Mouse (Mus musculus) heart, adult 8-10 months (tissue): ENCODE measurements around the gene Tgfbr3l. TPM values are rescaled to one million over a fixed set of nuclear protein-coding genes. Genes with fewer than 3 reads are reported as not detected.

Experiments used
- DNase-seq: peaks from one replicate; pipeline ENCODE4 v3.0.0; 2022; ENCODE audit warnings: low spot score
- total RNA-seq, 4 experiments: library from RNA; stranded (reverse); gene quantifications; 2 replicates each; pipeline ENCODE4 v1.2.4; 2022

Tgfbr3l gene
- total RNA-seq, 4 experiments from 2014 or later, result 1.7 to 5.0 (median 2.6) TPM

DNA sequence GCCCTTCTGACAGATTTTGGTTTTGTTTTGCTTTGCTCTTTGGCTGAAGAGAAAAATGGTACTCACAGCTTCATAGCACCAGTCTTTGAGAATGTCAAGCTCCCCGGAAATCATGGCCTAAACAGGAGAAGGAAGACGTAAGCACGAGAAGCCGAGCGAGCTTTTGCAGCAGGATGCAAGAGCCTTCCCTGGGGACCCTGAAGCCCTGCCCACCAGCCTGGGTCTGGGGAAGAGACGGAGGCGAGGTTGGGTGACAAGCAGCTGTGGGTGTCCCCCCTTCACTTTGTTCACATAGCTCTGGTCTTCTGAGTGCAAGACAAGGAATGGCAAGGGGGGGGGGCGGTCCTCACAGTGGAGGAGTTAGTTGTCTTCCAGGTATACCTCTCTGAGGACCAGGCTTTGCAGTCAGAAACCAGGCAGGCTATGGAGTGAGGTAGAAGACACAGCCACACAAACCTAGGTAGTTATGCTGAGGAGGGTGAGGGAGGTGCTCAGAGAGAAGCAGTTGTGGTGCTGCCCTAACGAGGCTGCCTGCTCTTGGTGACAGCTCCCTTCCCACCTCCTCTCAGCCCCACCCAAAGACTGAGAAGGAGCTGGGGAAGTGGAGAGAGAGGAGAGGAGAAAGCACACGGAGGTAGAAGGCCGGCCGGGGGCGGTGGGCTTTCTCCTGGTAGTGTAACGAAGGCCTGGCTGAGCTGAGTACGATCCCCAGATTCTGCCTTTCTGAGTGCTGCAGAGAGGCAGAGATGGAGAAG, 17.3 kb downstream of the Tgfbr3l start:
- no peak for DNase-seq

DNA sequence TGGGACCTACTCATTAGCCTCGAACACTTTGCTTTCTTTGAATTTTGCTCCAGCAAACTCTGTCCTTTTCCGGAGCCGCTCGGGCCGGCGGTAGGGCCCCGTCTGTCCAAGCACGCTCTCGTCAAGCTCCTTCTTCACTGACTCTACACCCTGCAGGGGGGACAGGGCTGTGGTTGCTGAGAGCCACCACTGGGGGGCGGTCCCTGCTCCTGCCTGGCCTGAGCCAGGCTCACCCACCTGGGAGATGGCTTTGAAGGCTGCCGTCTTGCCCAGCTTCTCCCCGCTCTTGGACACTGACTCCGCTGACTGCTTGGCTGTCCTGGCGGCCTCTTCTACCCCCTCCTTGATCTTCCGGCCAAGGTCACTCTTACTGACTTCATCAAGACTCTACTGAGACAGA, 19.6 kb downstream of the Tgfbr3l start:
- DNase-seq, result no peak

DNA sequence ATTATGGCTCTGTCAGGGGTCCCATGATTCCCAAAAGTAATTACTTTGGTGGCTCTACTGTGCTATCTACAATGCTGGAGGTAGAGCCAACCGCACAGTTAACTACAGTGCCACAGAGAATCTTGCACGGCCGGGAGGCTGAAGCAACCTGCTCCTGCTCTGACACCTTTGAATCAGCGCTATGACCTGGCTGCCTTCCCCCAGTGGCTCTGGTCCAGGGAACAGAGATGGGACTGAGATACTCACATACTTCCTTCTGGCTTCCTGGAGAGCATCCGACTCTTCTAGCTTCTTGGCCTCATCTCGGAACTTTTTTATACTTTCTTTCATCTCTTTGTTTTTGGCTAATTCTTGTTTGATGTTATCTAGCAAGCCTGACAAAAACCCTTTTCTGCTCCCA, 21.6 kb downstream of the Tgfbr3l start:
- no peak for DNase-seq

DNA sequence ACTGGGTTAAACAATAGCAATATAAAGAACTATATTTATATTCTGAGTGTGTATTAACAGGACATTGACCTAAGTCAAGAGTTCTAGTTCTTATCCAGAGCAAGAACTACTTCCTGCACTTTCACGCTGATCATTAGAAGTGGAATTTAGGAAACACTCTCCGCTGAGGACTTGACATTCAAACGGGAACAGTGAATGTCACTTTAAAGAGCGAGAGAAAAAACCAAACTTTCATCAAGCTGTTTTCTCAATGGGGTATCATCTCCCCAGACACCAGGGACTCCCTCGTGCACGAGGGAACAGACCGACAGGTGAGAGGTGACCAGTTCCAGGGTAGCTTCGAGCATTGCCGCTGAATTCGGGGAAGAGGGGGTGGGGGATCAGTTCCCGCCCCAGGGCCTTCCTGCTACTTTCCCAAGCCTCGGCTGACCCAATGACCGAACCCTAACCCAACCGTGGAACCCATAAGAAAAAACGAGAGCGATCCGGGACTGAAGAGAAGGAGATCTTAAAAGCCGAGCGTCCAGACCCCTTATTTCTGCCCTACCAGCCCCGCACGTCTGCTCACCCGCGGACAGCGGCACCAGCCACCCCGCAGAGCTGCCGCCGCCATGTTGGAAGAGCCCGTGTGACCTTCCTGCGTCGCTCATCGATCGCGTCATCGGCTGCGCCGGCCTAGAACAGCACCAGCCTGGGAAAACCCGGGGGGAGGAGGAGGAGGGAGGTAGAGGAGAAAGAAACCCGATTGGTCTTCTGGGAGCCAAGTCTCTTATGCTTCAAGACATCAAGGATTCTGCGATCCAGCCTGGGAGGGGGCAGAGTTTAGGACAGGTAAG, 27.5 kb downstream of the Tgfbr3l start, which contains the start of gene Timm44:
TSS of gene Timm44 (minus strand) at position 639 of the 836 bp plus-strand sequence.
- peak; percentile 95 for DNase-seq

DNA sequence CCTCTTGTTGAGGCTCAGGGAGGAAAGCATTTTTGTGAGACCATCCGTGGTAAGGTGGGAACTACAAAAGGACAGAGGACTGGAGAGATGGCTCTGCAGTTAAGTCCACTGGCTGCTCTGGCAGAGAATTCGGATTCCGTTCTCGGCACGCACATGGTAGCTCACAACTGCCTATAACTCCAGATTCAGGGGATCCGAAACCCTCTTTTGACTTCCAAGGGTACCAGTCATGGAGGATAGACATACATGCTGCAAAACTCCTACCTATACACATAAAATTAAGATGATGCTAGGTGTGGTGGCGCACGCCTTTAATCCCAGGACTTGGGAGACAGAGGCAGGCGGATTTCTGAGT, 28.1 kb downstream of the Tgfbr3l start:
- no peak for DNase-seq

DNA sequence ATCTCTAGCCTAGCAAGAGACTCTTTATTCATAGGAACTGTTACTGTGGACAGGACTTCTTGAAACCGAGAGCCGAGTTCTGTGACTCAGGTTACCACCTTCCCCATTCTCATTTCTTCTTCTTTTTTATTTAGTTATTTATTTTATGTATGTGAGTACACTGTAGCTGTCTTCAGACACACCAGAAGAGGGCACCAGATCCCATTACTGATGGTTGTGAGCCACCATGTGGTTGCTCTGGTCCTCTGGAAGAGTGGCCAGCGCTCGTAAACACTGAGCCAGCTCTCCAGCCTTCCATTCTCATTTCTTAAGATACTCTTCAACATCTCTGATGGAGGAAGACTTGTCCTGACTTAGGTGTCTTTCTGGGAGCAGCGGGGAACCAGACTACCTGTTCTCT, 44.7 kb downstream of the Tgfbr3l start:
- no peak for DNase-seq

DNA sequence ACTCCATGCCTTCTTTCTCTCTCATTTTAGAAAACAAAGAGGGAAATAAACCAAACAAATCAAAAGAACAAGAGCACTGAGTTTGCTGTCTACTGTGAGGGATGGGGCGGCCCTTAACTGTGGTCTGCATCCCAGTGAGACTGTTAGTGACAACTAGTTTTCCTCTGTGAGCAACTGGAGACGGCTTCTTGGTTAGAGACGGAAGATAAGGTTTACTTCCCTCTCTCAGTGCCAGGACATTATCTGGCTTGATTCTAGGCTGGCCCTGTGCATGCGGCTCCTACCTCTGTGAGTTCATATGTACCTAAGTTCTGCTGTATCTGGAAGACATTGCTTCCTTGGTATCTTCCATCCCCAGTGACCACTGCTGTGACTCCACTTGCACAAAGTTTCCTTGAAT, 49.8 kb downstream of the Tgfbr3l start:
- DNase-seq, result no peak

Other genes starting within 250 kb of the Tgfbr3l start
- 1 to 10 TPM in 1 of 4 experiments, under 1 TPM in 3; 0.63 to 1.8 (median 0.68) TPM for gene Cd209f, start 142.4 kb upstream of the Tgfbr3l start, total RNA-seq
- under 1 TPM; 0.11 to 0.86 (median 0.34) TPM for gene Cd209g, start 114.1 kb upstream of the Tgfbr3l start, total RNA-seq
- 10 to 100 TPM; 19.0 to 26.0 (median 22.9) TPM for gene Evi5l, start 81.6 kb upstream of the Tgfbr3l start, total RNA-seq
- not detected for gene Prr36, start 30.8 kb upstream of the Tgfbr3l start, total RNA-seq
- gene Lrrc8e, start 21.4 kb upstream of the Tgfbr3l start, total RNA-seq, result 1 to 10 TPM in 1 of 4 experiments, under 1 TPM in 3; 0.41 to 1.3 (median 0.87) TPM
- gene Map2k7, start 9.5 kb upstream of the Tgfbr3l start, total RNA-seq, result 10 to 100 TPM; 69.9 to 84.0 (median 75.2) TPM
- under 1 TPM in 1 of 4 experiments, not detected in 3; 0.25 TPM for gene Gm49320, start 9.3 kb upstream of the Tgfbr3l start, total RNA-seq
- gene Snapc2, start 4.9 kb downstream of the Tgfbr3l start, total RNA-seq, result 10 to 100 TPM; 17.6 to 20.0 (median 19.3) TPM
- gene Ctxn1, start 11.1 kb downstream of the Tgfbr3l start, total RNA-seq, result under 1 TPM; 0.37 to 0.87 (median 0.79) TPM
- 100 to 1,000 TPM in 2 of 4 experiments, 10 to 100 TPM in 2; 94.0 to 109 (median 101) TPM for gene Timm44, start 27.7 kb downstream of the Tgfbr3l start, total RNA-seq
- 1 to 10 TPM; 2.6 to 5.1 (median 3.4) TPM for gene Ccl25, start 77.0 kb downstream of the Tgfbr3l start, total RNA-seq
- 10 to 100 TPM; 50.2 to 59.6 (median 53.7) TPM for gene Elavl1, start 77.2 kb downstream of the Tgfbr3l start, total RNA-seq
- 10 to 100 TPM; 20.7 to 46.5 (median 31.2) TPM for gene Cers4, start 244.8 kb downstream of the Tgfbr3l start, total RNA-seq